Mouse (Mus musculus) forebrain, postnatal 0 days (tissue): ENCODE data around the gene Card11. TPM values are rescaled to one million over a fixed set of nuclear protein-coding genes. Genes with fewer than 3 reads are reported as not detected.

Experiments used
- ATAC-seq: fragments of 200-750 bp; cut with Nextera tagmentation; 2 replicates; pipeline ENCODE4 v1.8.0; 2017; ENCODE audit warnings: mild to moderate bottlenecking, moderate library complexity
- DNase-seq: peaks from one replicate; pipeline ENCODE4 v3.0.0-alpha.2; 2015
- H3K27ac ChIP-seq: fragments of 300-500 bp; sonication (generic); 2 replicates; pipeline ENCODE4 v1.5.1; 2014; ENCODE audit warnings: low read depth, mild to moderate bottlenecking, antibody characterized with exemption, low read length, moderate library complexity, mixed read lengths
- H3K27me3 ChIP-seq: fragments of 300-500 bp; sonication (generic); 2 replicates; pipeline ENCODE4 v1.6.1; 2014; ENCODE audit warnings: mild to moderate bottlenecking, low read length, mixed read lengths; ENCODE audit not compliant: insufficient read depth
- H3K36me3 ChIP-seq: fragments of 300-500 bp; sonication (generic); 2 replicates; pipeline ENCODE4 v1.6.1; 2014; ENCODE audit warnings: mild to moderate bottlenecking, moderate library complexity; ENCODE audit not compliant: insufficient read depth
- H3K4me1 ChIP-seq: fragments of 300-500 bp; sonication (generic); 2 replicates; pipeline ENCODE4 v1.6.1; 2014; ENCODE audit warnings: antibody characterized with exemption; ENCODE audit not compliant: insufficient read depth
- H3K4me2 ChIP-seq: fragments of 300-500 bp; sonication (generic); 2 replicates; pipeline ENCODE4 v1.6.1; 2014; ENCODE audit warnings: low read depth, mild to moderate bottlenecking, moderate library complexity
- H3K4me3 ChIP-seq: fragments of 300-500 bp; sonication (generic); 2 replicates; pipeline ENCODE4 v1.5.1; 2014; ENCODE audit warnings: low read depth, low read length, mixed read lengths
- H3K9ac ChIP-seq: fragments of 300-500 bp; sonication (generic); 2 replicates; pipeline ENCODE4 v1.6.1; 2014; ENCODE audit warnings: mild to moderate bottlenecking
- H3K9me3 ChIP-seq: fragments of 300-500 bp; sonication (generic); 2 replicates; pipeline ENCODE4 v1.6.1; 2016; ENCODE audit warnings: low read length
- CTCF ChIP-seq: sonication (generic); IDR thresholded peaks from 2 replicates; pipeline ENCODE4 v1.5.1; 2016; ENCODE audit warnings: antibody characterized with exemption, control low read depth, low read depth
- WGBS: fragments of 180-500 bp; shearing (Covaris S2); extraction: QIAGEN DNeasy Blood & Tissue Kit; methylation state at CpG from one replicate; pipeline ENCODE4 v1.1.7; 2014; 5-methylcytosine and 5-hydroxymethylcytosine counted together
- polyA plus RNA-seq: library from polyadenylated mRNA; unstranded; fragments of >200 nt; fragmentation: Nextera tagmentation; extraction: Ambion mirVana; gene quantifications from 2 replicates; pipeline ENCODE4 v1.2.1, GENCODE M21; 2015
- total RNA-seq: library from RNA; depleted of rRNA; stranded (reverse); fragments of >200 nt; gene quantifications from 2 replicates; pipeline ENCODE4 v1.2.3, GENCODE M21; 2014

Gene Card11
- total and polyA plus RNA-seq, 2 experiments from 2014 or later, result not detected

DNA sequence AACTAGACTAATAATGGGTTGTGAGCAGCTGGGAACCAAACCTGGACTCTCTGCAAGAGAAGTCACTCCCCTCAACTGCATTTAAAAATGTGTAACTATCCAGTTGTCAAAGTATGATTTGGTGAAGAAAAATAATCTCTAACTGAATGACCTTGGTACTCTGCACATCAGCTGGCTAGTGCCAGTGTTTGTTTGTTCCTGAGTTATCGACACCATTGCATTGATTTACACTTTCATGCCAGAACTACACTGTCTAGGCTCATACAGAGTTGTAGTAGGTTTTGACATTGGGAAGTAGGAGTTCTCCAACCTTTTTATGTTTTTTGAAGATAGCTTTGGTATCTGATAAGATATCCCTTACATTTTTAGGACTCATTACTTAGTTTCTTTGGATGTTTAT is 81.9 kb downstream of the Card11 start:
- 97% methylated on average over 1 of the region's 1 CpGs for WGBS
- peaks cover 9% of the 10 kb centered on the region for H3K9me3 ChIP-seq
- H3K4me2 ChIP-seq, result no peak overlapping the region
- ATAC-seq, result no peak
- H3K9ac ChIP-seq, result no peak overlapping the region
- H3K27ac ChIP-seq, result no peak overlapping the region
- no peak for TF ChIP-seq CTCF
- H3K4me1 ChIP-seq, result no peaks in the 10 kb centered on the region
- DNase-seq, result no peak
- no peaks in the 10 kb centered on the region for H3K36me3 ChIP-seq
- H3K4me3 ChIP-seq, result no peak overlapping the region
- no peaks in the 10 kb centered on the region for H3K27me3 ChIP-seq

DNA sequence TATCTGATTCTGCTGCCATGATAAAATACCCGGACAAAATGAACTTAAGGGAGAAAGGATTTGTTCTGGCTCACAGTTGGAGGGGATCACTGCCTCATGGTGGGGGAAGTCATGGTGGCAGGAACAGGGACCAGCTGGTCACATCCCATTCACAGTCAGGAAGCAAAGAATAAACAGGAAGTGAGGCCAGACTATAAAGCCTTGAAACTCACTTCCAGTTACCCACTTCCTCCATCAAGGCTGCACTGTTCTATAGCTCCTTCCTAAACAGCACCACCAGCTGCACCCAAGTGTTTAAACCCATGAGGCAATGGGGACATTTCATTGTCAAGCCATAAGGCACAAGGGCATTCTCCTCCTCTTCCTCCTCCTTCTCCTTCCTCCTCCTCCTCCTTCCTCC is 82.6 kb downstream of the Card11 start:
- H3K9ac ChIP-seq, result no peak overlapping the region
- no peak overlapping the region for H3K27ac ChIP-seq
- no peak overlapping the region for H3K4me3 ChIP-seq
- H3K36me3 ChIP-seq, result no peaks in the 10 kb centered on the region
- 89% methylated on average over 1 of the region's 1 CpGs for WGBS
- no peak for TF ChIP-seq CTCF
- no peak for ATAC-seq
- no peak for DNase-seq
- no peaks in the 10 kb centered on the region for H3K4me1 ChIP-seq
- no peaks in the 10 kb centered on the region for H3K27me3 ChIP-seq
- H3K9me3 ChIP-seq, result peaks cover 9% of the 10 kb centered on the region
- no peak overlapping the region for H3K4me2 ChIP-seq

DNA sequence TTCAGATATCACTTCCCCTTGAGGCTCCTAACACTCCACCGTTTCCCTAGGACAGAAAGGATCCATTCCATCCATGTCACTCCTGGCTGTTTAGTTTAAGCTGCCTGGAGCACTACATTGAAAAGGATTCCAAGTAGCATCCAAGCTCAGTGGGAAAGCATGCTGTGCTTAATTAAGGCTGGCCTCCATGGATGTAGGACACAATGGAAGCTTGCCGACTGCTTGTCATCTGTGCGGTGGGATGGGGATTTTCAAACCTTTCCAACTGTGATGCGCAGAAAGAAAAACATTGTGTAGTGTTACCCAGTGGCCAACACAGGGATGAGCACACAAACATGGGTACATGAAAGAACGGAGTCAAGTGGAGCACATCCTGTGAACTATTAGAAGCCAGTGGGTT is 89.5 kb downstream of the Card11 start:
- DNase-seq (no peak), ATAC-seq (no peak)
- H3K27me3 ChIP-seq, result no peaks in the 10 kb centered on the region; the same call in 1 of the 2 replicates
- 49% methylated on average over 5 of the region's 5 CpGs for WGBS
- no peak overlapping the region for H3K9ac ChIP-seq
- no peaks in the 10 kb centered on the region for H3K4me1 ChIP-seq
- TF ChIP-seq CTCF, result no peak
- no peak overlapping the region for H3K4me3 ChIP-seq
- no peaks in the 10 kb centered on the region for H3K36me3 ChIP-seq
- peaks cover 7% of the 10 kb centered on the region; the same call in 1 of the 2 replicates for H3K9me3 ChIP-seq
- no peak overlapping the region for H3K4me2 ChIP-seq
- no peak overlapping the region for H3K27ac ChIP-seq

DNA sequence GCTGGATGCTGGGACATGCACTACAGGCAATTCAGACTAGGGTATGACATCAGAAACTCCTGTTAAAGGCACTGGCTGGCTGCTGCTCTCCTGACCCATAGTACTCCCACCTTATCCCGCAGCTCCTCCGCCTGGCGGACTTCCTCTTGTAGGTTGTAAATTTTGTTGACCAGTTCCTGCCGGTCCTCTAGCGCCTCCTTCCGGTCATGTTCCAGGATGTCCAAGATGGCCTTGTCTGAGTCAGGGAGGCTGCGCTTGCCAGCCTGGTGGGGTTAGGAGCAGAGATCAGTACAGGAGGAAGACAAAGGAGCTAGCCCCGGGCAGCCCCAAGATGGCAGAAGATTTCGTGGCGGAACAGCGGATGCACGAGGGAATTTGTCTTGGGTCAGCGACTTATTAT is 99.5 kb downstream of the Card11 start:
- H3K9me3 ChIP-seq, result no peaks in the 10 kb centered on the region
- no peak for TF ChIP-seq CTCF
- no peak overlapping the region for H3K9ac ChIP-seq

DNA sequence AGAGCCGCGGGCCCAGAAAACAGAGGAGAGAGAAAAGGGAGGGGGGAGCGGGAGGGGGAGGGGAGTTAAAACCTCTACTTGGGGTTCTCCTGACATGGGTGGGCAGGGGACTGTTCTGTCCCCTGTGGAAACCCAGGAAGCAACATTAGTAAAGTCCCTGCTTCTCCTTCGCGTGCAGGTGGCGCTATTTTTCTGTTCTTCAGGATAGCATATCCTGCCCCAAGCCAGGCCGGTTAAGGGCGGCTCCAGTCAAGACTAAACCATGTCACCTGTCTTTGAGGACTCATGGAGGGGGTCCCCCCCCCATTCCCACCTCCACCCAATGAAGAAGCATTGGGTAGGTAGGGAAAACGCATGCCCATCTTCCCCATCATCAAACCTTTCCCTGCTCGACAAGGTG is 109.3 kb downstream of the Card11 start:
- Histone ChIP-seq H3K27me3 (no peaks in the 10 kb centered on the region), H3K9ac (no peak overlapping the region), H3K4me3 (no peak overlapping the region), H3K4me2 (no peak overlapping the region), H3K4me1 (no peaks in the 10 kb centered on the region), H3K27ac (no peak overlapping the region), H3K9me3 (no peaks in the 10 kb centered on the region), H3K36me3 (no peaks in the 10 kb centered on the region)
- DNase-seq (no peak), ATAC-seq (no peak)
- peak; percentile 43 for TF ChIP-seq CTCF
- 64% methylated on average over 10 of the region's 10 CpGs for WGBS

More for the DNA sequence above, 99.5 kb downstream of the Card11 start:
- no peak for ATAC-seq
- H3K27ac ChIP-seq, result no peak overlapping the region
- WGBS, result 90% methylated on average over 13 of the region's 13 CpGs
- no peak overlapping the region for H3K4me2 ChIP-seq
- no peaks in the 10 kb centered on the region for H3K27me3 ChIP-seq
- no peak overlapping the region for H3K4me3 ChIP-seq
- no peaks in the 10 kb centered on the region for H3K4me1 ChIP-seq
- no peak for DNase-seq
- H3K36me3 ChIP-seq, result no peaks in the 10 kb centered on the region

DNA sequence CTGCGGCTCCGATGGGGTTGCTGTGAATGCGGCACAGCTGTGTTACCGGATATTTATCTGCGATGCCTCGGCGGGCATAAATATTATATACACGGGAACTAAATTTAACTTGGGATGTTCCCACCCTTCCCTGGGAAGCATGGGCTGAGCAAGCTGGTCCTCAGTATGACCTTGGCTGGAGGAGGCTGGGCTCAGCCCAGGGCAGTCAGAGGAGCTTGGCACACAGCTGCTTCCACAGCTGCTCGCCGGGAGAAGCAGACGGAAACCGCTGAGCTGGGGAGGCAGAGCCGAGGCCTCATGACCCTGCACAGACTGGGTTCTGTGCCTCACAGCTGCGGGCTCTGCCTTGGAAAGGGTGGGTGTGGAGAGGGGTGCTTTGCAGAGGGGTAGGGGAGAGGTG is 110.3 kb downstream of the Card11 start:
- H3K9me3 ChIP-seq, result no peaks in the 10 kb centered on the region
- no peak overlapping the region for H3K4me2 ChIP-seq
- no peak overlapping the region for H3K9ac ChIP-seq
- H3K36me3 ChIP-seq, result no peaks in the 10 kb centered on the region
- ATAC-seq (peak; percentile 48; the same call in 1 of the 2 replicates), DNase-seq (no peak)
- no peak overlapping the region for H3K4me3 ChIP-seq
- no peaks in the 10 kb centered on the region for H3K4me1 ChIP-seq
- H3K27ac ChIP-seq, result no peak overlapping the region
- TF ChIP-seq CTCF, result no peak
- no peaks in the 10 kb centered on the region for H3K27me3 ChIP-seq
- WGBS, result 75% methylated on average over 14 of the region's 14 CpGs

DNA sequence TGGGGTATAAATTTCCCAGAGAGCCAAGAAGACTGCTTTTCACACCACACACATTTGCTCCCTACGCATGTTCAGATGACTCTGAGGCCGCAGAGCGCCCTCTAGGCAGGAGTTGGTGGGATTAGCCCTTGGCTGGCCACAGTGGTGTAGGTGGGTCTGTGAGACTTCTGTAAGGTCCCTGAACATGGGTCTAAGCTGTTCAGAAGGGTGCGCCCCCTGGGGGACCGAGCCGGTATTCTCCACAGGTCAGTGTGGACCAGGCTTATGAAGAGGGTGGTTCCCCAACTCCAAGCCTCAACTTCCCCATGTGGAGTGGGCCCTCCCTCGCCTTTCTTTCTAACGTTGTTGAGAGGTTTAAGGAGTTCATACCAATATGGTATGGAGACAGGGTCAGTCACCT is 110.8 kb downstream of the Card11 start:
- H3K27me3 ChIP-seq, result no peaks in the 10 kb centered on the region
- H3K9me3 ChIP-seq, result no peaks in the 10 kb centered on the region
- no peak for DNase-seq
- peak; percentile 23; the same call in 1 of the 2 replicates for ATAC-seq
- no peaks in the 10 kb centered on the region for H3K36me3 ChIP-seq
- TF ChIP-seq CTCF, result peak; percentile 35; the same call in 1 of the 2 replicates
- H3K9ac ChIP-seq, result no peak overlapping the region
- H3K4me2 ChIP-seq, result no peak overlapping the region
- WGBS, result 51% methylated on average over 8 of the region's 8 CpGs
- H3K27ac ChIP-seq, result no peak overlapping the region
- H3K4me1 ChIP-seq, result no peaks in the 10 kb centered on the region
- H3K4me3 ChIP-seq, result no peak overlapping the region

DNA sequence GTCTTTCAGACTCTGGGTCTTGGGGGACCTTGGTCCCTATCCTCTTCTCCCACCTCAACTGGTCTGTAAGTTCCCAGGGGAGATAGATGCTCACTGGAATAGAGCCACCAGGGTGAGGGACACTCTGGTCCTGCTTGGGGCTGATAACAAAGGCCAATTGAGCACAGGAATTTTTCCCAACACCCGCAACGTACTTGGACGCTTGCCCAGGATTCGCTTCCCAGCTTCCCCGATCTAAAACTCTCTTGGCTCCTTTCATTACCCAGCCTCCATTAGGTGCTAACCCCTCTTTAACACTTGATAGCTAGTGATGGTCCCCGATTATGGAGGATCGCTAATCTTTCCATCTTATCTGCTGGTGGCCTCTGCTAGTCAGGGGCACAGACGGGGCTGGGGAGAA is 112.5 kb downstream of the Card11 start:
- ATAC-seq (no peak), DNase-seq (no peak)
- no peaks in the 10 kb centered on the region for H3K4me1 ChIP-seq
- no peak overlapping the region for H3K4me3 ChIP-seq
- no peaks in the 10 kb centered on the region for H3K9me3 ChIP-seq
- no peaks in the 10 kb centered on the region for H3K36me3 ChIP-seq
- H3K27ac ChIP-seq, result no peak overlapping the region
- no peak for TF ChIP-seq CTCF
- H3K27me3 ChIP-seq, result no peaks in the 10 kb centered on the region
- H3K4me2 ChIP-seq, result no peak overlapping the region
- no peak overlapping the region for H3K9ac ChIP-seq
- 42% methylated on average over 8 of the region's 8 CpGs for WGBS
